Mouse (Mus musculus): ENCODE results near the gene Pi16. TPM values are rescaled to one million over a fixed set of nuclear protein-coding genes. Genes with fewer than 3 reads are reported as not detected.

Pi16 gene
- polyA plus RNA-seq, 1 experiment from 2014 or later, result 4.1 TPM

DNA sequence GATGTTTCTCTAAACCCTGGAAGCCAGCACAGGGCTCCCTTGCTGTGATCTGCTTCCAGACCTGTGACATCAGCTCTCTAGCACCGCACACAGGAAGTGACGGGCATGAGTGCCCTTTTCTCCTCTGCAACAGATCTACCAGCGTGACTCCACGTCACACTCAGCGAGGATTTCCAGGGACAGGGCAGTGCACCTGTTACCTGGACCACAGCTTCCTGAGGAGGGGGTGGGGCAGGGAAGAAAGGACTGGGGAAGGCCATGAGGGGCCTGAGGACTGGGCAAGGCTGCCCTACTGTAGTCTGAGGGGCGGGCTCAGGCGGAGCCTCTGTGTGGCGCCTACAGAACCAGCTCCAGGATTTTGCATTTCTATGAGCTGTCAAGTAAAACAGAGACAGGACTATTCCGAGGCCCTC, 24.1 kb downstream of the Pi16 start:
- Histone ChIP-seq H3K27me3 (ENCODE audit: insufficient read depth, low read length) (no peaks in the 10 kb centered on the region), H3K4me2 (ENCODE audit: low read length) (peak overlapping the region; percentile 31), H3K4me3 (replicated peaks; ENCODE audit: low read depth, low read length) (no peak overlapping the region), H3K9ac (ENCODE audit: low read depth, low read length) (no peak overlapping the region), H3K27ac (peak overlapping the region; percentile 87), H3K9me3 (replicated peaks; ENCODE audit: low read length) (no peaks in the 10 kb centered on the region), H3K4me1 (replicated peaks; ENCODE audit: insufficient read depth, low read length) (peaks cover 37% of the 10 kb centered on the region), H3K36me3 (ENCODE audit: insufficient read depth, low read length) (peaks cover 53% of the 10 kb centered on the region)
- peak; percentile 50 for TF ChIP-seq CTCF (IDR thresholded peaks at IDR 0.05; ENCODE audit: low read depth)
- ATAC-seq (replicated peaks; ENCODE audit: low FRiP score, low read depth) (peak; percentile 81), DNase-seq (ENCODE audit: low spot score) (peak; percentile 83)
- WGBS, result 12% methylated on average over 9 of the region's 9 CpGs

DNA sequence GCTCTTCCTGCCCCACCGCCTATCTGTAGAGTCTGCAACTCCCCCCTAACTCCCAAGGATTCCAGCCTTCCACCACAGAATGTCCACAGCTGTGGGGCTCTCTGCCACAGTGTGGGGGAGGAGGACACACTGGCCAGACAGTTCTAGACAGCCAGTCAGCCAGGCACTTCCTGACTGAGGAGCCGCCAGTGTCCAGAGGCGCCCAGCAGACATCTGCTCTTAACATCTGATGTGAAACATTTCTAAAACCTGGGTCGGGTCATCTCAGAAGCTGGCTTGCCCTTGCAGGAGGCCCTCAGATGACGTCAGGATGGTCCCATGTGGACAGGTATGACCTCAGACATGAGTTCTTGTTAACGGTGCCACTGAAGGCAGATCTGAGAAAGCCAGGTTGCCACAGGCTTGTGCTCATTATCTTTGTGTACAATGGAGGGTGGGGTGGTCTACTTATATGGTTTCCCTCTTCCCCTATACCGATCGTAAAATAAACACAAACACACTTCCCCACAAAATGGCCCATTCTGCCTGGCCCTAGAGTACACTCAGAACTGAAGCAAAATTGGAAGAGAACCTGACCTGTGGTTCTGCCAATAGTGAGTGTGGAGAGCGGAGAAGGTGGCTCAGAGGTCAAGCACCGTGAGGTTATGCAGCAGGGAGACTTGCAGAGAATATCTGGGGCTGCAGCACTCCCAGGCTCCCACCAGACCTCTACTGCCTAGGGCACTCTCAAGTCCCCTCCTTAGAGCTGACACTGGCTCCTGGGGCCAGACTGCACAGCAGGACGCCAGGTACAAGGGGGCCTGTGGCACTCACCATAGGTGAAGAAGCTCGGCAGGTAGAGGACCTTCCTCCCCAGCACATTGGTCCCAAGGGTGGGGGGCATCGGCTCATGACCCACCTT, 24.8 kb downstream of the Pi16 start:
- peak; percentile 79 for ATAC-seq (replicated peaks; ENCODE audit: low FRiP score, low read depth)
- DNase-seq (ENCODE audit: low spot score), result peak; percentile 86
- WGBS, result 33% methylated on average over 13 of the region's 13 CpGs
- peaks cover 37% of the 10 kb centered on the region for H3K4me1 ChIP-seq (replicated peaks; ENCODE audit: insufficient read depth, low read length)
- no peak for TF ChIP-seq CTCF (IDR thresholded peaks at IDR 0.05; ENCODE audit: low read depth)
- H3K9me3 ChIP-seq (replicated peaks; ENCODE audit: low read length), result no peaks in the 10 kb centered on the region
- peaks cover 47% of the 10 kb centered on the region for H3K36me3 ChIP-seq (ENCODE audit: insufficient read depth, low read length)
- peak overlapping the region; percentile 87 for H3K27ac ChIP-seq
- H3K4me2 ChIP-seq (ENCODE audit: low read length), result peak overlapping the region; percentile 31
- H3K9ac ChIP-seq (ENCODE audit: low read depth, low read length), result no peak overlapping the region
- H3K4me3 ChIP-seq (replicated peaks; ENCODE audit: low read depth, low read length), result no peak overlapping the region
- no peaks in the 10 kb centered on the region for H3K27me3 ChIP-seq (ENCODE audit: insufficient read depth, low read length)

DNA sequence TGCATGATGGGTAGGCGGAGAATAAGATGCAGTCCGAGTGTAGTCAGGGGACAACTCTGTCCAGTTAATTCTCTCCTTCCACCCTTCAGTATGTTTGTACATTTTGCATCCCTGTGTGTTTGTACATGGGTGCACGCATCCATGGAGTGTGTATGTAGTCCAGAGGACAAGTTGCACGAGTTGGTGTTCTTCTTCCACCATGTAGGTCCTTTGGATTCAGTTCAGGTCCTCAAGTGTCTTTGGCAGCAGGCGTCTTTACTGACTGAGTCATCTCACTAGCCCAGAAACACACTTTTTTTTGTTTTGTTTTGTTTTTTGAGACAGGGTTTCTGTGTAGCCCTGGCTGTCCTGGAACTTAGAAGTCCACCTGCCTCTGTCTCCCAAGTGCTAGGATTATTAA, 25.8 kb downstream of the Pi16 start:
- TF ChIP-seq CTCF (IDR thresholded peaks at IDR 0.05; ENCODE audit: low read depth), result no peak
- Histone ChIP-seq H3K27me3 (ENCODE audit: insufficient read depth, low read length) (no peaks in the 10 kb centered on the region), H3K9me3 (replicated peaks; ENCODE audit: low read length) (no peaks in the 10 kb centered on the region), H3K27ac (no peak overlapping the region), H3K9ac (ENCODE audit: low read depth, low read length) (no peak overlapping the region), H3K4me3 (replicated peaks; ENCODE audit: low read depth, low read length) (no peak overlapping the region), H3K4me2 (ENCODE audit: low read length) (no peak overlapping the region), H3K4me1 (replicated peaks; ENCODE audit: insufficient read depth, low read length) (peaks cover 37% of the 10 kb centered on the region), H3K36me3 (ENCODE audit: insufficient read depth, low read length) (peaks cover 37% of the 10 kb centered on the region)
- no peak for DNase-seq (ENCODE audit: low spot score)
- WGBS, result 91% methylated on average over 5 of the region's 5 CpGs
- ATAC-seq (replicated peaks; ENCODE audit: low FRiP score, low read depth), result no peak

DNA sequence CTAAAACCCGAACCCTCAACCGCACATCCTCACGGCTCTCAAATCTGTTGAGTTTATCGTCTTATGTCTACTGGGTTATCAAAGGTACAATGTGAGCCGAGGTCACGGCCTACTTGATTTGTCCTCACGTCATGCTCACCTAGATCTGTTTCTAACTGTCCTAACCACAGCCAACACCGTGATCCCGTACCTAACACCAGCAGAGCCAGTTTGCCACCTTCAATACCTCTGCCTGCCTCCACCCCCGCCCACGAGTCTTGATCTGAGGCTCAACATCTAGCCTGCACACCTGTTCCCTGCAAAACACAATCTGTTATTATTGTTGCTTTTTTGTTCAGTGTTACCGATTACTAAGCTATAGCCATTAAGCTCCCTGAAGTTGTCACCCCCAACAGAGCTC, 27.8 kb downstream of the Pi16 start:
- peak overlapping the region; percentile 78; the same call in 1 of the 2 replicates for H3K4me2 ChIP-seq (ENCODE audit: low read length)
- no peak overlapping the region for H3K4me3 ChIP-seq (replicated peaks; ENCODE audit: low read depth, low read length)
- H3K9me3 ChIP-seq (replicated peaks; ENCODE audit: low read length), result no peaks in the 10 kb centered on the region
- H3K4me1 ChIP-seq (replicated peaks; ENCODE audit: insufficient read depth, low read length), result peaks cover 37% of the 10 kb centered on the region
- H3K27me3 ChIP-seq (ENCODE audit: insufficient read depth, low read length), result no peaks in the 10 kb centered on the region
- H3K9ac ChIP-seq (ENCODE audit: low read depth, low read length), result no peak overlapping the region
- H3K36me3 ChIP-seq (ENCODE audit: insufficient read depth, low read length), result peaks cover 18% of the 10 kb centered on the region
- H3K27ac ChIP-seq, result no peak overlapping the region
- TF ChIP-seq CTCF (IDR thresholded peaks at IDR 0.05; ENCODE audit: low read depth), result no peak
- DNase-seq (ENCODE audit: low spot score), result no peak
- no peak for ATAC-seq (replicated peaks; ENCODE audit: low FRiP score, low read depth)
- WGBS, result 93% methylated on average over 12 of the region's 12 CpGs

DNA sequence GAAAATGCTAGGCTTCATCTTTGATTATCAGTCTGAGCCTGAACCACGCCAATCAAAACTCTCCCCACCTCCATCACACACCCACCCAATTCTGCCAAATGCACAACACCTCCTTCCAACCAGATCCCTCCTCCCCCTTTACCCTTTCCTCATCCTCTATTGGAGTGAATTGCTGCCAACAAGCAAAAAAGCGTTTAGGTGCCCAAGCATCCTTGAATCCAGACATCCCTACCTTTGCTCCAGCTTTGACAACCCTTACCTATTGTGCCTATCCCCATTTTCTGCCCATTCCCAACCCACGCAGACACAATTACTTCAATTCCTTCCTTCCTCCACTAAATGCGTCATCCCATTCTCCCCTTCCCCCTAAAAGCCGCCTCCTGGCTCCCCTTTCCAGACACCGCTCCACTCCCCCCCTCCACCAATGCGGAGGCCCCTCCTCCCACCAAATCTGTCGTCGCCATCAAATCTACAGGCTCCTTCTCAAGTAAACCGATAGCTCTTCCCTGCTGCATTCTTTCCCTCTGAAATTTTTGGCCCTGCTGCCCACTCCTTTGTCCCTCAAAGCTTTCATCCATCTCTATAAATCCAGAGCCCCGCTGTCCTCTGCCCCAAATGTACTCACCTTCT, 29.1 kb downstream of the Pi16 start:
- DNase-seq (ENCODE audit: low spot score) (peak; percentile 77), ATAC-seq (replicated peaks; ENCODE audit: low FRiP score, low read depth) (no peak)
- Histone ChIP-seq H3K9ac (ENCODE audit: low read depth, low read length) (peak overlapping the region; percentile 96), H3K4me2 (ENCODE audit: low read length) (peak overlapping the region; percentile 78), H3K27me3 (ENCODE audit: insufficient read depth, low read length) (no peaks in the 10 kb centered on the region), H3K36me3 (ENCODE audit: insufficient read depth, low read length) (peaks cover 13% of the 10 kb centered on the region; the same call in 1 of the 2 replicates), H3K4me1 (replicated peaks; ENCODE audit: insufficient read depth, low read length) (peaks cover 23% of the 10 kb centered on the region), H3K4me3 (replicated peaks; ENCODE audit: low read depth, low read length) (peak overlapping the region; percentile 96), H3K27ac (peak overlapping the region; percentile 96), H3K9me3 (replicated peaks; ENCODE audit: low read length) (no peaks in the 10 kb centered on the region)
- no peak for TF ChIP-seq CTCF (IDR thresholded peaks at IDR 0.05; ENCODE audit: low read depth)
- WGBS, result 5% methylated on average over 11 of the region's 11 CpGs

DNA sequence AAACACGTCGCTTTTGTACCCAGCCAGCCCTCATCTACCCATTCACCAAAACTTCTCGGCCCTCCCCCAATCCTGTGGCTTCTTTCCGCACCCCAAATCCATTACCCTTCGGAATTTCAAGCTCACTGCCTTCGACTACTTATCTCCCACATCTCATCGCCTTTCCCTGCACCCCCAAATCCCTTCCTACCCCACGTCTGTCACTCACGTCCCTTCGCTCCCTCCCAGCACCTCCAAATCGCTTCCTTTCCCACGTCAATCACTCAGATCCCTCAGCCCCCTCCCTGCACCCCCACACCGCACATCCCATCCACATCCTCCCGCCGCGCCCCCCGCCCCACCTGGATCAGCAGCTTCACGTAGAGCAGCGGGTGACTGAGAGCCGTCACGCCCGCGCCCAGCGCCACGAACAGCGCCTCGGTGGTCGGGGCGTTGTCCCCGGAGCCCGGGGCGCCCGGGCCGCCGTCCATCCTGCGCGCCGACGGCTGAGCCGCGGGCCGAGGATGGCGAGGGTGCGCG, 29.7 kb downstream of the Pi16 start:
- H3K36me3 ChIP-seq (ENCODE audit: insufficient read depth, low read length), result peaks cover 13% of the 10 kb centered on the region; the same call in 1 of the 2 replicates
- H3K27ac ChIP-seq, result peak overlapping the region; percentile 96
- H3K9me3 ChIP-seq (replicated peaks; ENCODE audit: low read length), result no peaks in the 10 kb centered on the region
- no peaks in the 10 kb centered on the region for H3K27me3 ChIP-seq (ENCODE audit: insufficient read depth, low read length)
- H3K4me1 ChIP-seq (replicated peaks; ENCODE audit: insufficient read depth, low read length), result peaks cover 18% of the 10 kb centered on the region
- H3K4me3 ChIP-seq (replicated peaks; ENCODE audit: low read depth, low read length), result peak overlapping the region; percentile 96
- peak overlapping the region; percentile 96 for H3K9ac ChIP-seq (ENCODE audit: low read depth, low read length)
- under 1% methylated on average over 43 of the region's 45 CpGs for WGBS
- DNase-seq (ENCODE audit: low spot score), result no peak
- H3K4me2 ChIP-seq (ENCODE audit: low read length), result peak overlapping the region; percentile 78
- ATAC-seq (replicated peaks; ENCODE audit: low FRiP score, low read depth), result no peak; the same call in 1 of the 2 replicates
- TF ChIP-seq CTCF (IDR thresholded peaks at IDR 0.05; ENCODE audit: low read depth), result no peak
